8 mouse cellular contexts compared by ENCODE assay signal in the genomic region with DNA sequence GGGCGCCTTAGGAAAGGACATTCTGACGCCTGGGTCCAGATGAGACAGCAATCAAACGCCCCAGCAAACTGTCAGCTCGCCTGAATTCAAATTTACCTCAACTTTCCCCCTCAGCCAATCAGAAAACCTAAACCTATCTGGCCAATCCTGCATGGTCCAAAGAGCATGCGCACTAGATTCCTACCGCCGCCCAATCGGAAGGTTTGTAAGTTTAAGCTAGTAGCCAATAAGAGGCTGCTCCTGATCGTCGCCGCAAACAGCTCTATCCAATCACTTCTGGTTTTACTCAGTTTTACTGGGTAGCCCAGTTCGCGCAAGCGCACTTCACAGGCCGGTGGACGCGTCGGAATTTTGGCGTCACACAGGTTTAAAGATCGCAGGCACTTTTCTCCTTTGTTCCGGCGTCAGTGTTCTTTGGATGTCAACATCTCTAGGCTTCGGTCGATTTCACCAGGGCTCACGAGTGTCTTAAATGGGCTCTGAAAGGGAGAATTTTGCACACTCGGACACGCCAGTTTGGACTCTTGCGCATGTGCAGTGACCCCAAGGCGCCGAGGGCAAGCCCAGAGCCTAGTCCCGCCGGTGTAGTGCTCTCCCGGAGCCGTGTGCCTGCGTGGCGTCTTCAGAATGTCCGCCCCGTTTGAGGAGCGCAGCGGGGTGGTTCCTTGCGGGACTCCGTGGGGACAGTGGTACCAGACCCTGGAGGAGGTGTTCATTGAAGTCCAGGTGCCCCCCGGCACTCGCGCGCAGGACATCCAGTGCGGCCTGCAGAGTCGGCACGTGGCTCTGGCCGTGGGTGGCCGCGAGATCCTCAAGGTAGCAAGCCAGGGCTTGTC. TPM values are rescaled to one million over a fixed set of nuclear protein-coding genes. Genes with fewer than 3 reads are reported as not detected.
DNase-seq lines count a peak whose midpoint lies in the region; ATAC-seq and TF ChIP-seq lines count a peak whose summit lies in the region.

Gene Hmmr, minus strand, starts transcription at position 84 of the 836 bp plus-strand sequence.
Gene Nudcd2, plus strand, starts transcription at position 329 of the 836 bp plus-strand sequence.

- no peaks in the 10 kb centered on the region for H3K27me3 ChIP-seq in embryonic facial prominence, embryonic 15.5 days
- H3K27me3 ChIP-seq in limb, embryonic 14.5 days (ENCODE audit: control insufficient read depth, insufficient read depth, low read length) = no peaks in the 10 kb centered on the region
- H3K27me3 ChIP-seq in midbrain, postnatal 0 days (ENCODE audit: insufficient read depth, low read length) = no peaks in the 10 kb centered on the region

- H3K9ac ChIP-seq in embryonic facial prominence, embryonic 15.5 days = peak within 1 kb of the TSS; percentile 87
- H3K9ac ChIP-seq in limb, embryonic 14.5 days (ENCODE audit: low read depth, low read length, severe bottlenecking) = peak within 1 kb of the TSS; percentile 96
- peak within 1 kb of the TSS; percentile 87 for H3K9ac ChIP-seq in midbrain, postnatal 0 days (replicated peaks; ENCODE audit: low read length, poor library complexity, severe bottlenecking)

- peak within 1 kb of the TSS; percentile 94 for H3K4me2 ChIP-seq in embryonic facial prominence, embryonic 15.5 days (replicated peaks)
- H3K4me2 ChIP-seq in limb, embryonic 14.5 days (replicated peaks; ENCODE audit: low read depth, low read length, severe bottlenecking) = peak within 1 kb of the TSS; percentile 89
- peak within 1 kb of the TSS; percentile 84 for H3K4me2 ChIP-seq in midbrain, postnatal 0 days (ENCODE audit: low read depth, low read length, poor library complexity, severe bottlenecking)

- TF ChIP-seq POLR2A in bone marrow, adult 2 months (IDR thresholded peaks at IDR 0.05; ENCODE audit: borderline replicate concordance, control insufficient read depth, low read depth, low read length) = no peak; the same call in 1 of the 2 replicates
- no peak for TF ChIP-seq POLR2A in limb, embryonic 14.5 days (IDR thresholded peaks at IDR 0.05; ENCODE audit: borderline replicate concordance, extremely low read depth, insufficient read depth, insufficient read length)

- H3K4me1 ChIP-seq in bone marrow, adult 2 months (ENCODE audit: control insufficient read depth, insufficient read depth, low read length) = no peaks in the 10 kb centered on the region
- H3K4me1 ChIP-seq in embryonic facial prominence, embryonic 15.5 days = peaks cover 24% of the 10 kb centered on the region
- peaks cover 19% of the 10 kb centered on the region for H3K4me1 ChIP-seq in limb, embryonic 14.5 days (ENCODE audit: control insufficient read depth, insufficient read depth, low read length)
- H3K4me1 ChIP-seq in midbrain, postnatal 0 days (ENCODE audit: insufficient read depth, low read length) = peaks cover 4% of the 10 kb centered on the region; the same call in 1 of the 2 replicates

- H3K27ac ChIP-seq in bone marrow, adult 2 months (ENCODE audit: control insufficient read depth, insufficient read depth, low read depth, low read length, poor library complexity) = peak within 1 kb of the TSS; percentile 58
- H3K27ac ChIP-seq in embryonic facial prominence, embryonic 15.5 days (replicated peaks) = peak within 1 kb of the TSS; percentile 87
- peak within 1 kb of the TSS; percentile 84 for H3K27ac ChIP-seq in limb, embryonic 14.5 days (replicated peaks; ENCODE audit: low read depth, low read length)
- H3K27ac ChIP-seq in midbrain, postnatal 0 days (ENCODE audit: low read depth, low read length) = peak within 1 kb of the TSS; percentile 77

- peak within 1 kb of the TSS; percentile 97 for H3K4me3 ChIP-seq in bone marrow, adult 2 months (replicated peaks; ENCODE audit: control insufficient read depth, low read depth, low read length)
- H3K4me3 ChIP-seq in embryonic facial prominence, embryonic 15.5 days (replicated peaks) = peak within 1 kb of the TSS; percentile 97
- H3K4me3 ChIP-seq in limb, embryonic 14.5 days (replicated peaks; ENCODE audit: low read length) = peak within 1 kb of the TSS; percentile 93
- peak within 1 kb of the TSS; percentile 95 for H3K4me3 ChIP-seq in midbrain, postnatal 0 days (ENCODE audit: low read depth, low read length)

- under 1% methylated on average over 52 of the region's 52 CpGs for WGBS in bone marrow, adult 2 months
- under 1% methylated on average over 52 of the region's 52 CpGs for WGBS in embryonic facial prominence, embryonic 15.5 days
- under 1% methylated on average over 48 of the region's 52 CpGs for WGBS in limb, embryonic 14.5 days
- under 1% methylated on average over 52 of the region's 52 CpGs for WGBS in midbrain, postnatal 0 days

- ATAC-seq in embryonic facial prominence, embryonic 15.5 days (ENCODE audit: insufficient number of reproducible peaks, low FRiP score, low TSS enrichment, low read depth) = peak; percentile 99
- ATAC-seq in limb, embryonic 14.5 days (ENCODE audit: low FRiP score, low read depth) = peak; percentile 100
- ATAC-seq in midbrain, postnatal 0 days (ENCODE audit: low FRiP score) = peak; percentile 99

- DNase-seq in 416B (ENCODE audit: low read depth) = peak; percentile 99
- peak; percentile 96 for DNase-seq in heart, adult 8-10 months (ENCODE audit: low spot score)
- DNase-seq in kidney, adult 9 months = peak; percentile 98
- peak; percentile 99 for DNase-seq in limb, embryonic 14.5 days (ENCODE audit: low spot score)
- peak; percentile 99 for DNase-seq in midbrain, postnatal 0 days (ENCODE audit: low spot score)
- DNase-seq in spleen, postnatal 14 days (ENCODE audit: low spot score in 2 of 2) = peak; percentile 80 to 85

- no peaks in the 10 kb centered on the region for H3K9me3 ChIP-seq in embryonic facial prominence, embryonic 15.5 days (replicated peaks)
- no peaks in the 10 kb centered on the region for H3K9me3 ChIP-seq in limb, embryonic 14.5 days (ENCODE audit: control insufficient read depth, low read length)
- no peaks in the 10 kb centered on the region for H3K9me3 ChIP-seq in midbrain, postnatal 0 days (ENCODE audit: low read length)

- H3K36me3 ChIP-seq in embryonic facial prominence, embryonic 15.5 days = peaks cover 21% of the 10 kb centered on the region
- peaks cover 27% of the 10 kb centered on the region for H3K36me3 ChIP-seq in limb, embryonic 14.5 days (ENCODE audit: control insufficient read depth, insufficient read depth, low read length)
- H3K36me3 ChIP-seq in midbrain, postnatal 0 days (ENCODE audit: insufficient read depth, low read length) = peaks cover 13% of the 10 kb centered on the region

- no peak for TF ChIP-seq CTCF in bone marrow, adult 2 months (IDR thresholded peaks at IDR 0.05; ENCODE audit: control insufficient read depth, insufficient read depth, low read length)
- no peak for TF ChIP-seq CTCF in midbrain, postnatal 0 days (IDR thresholded peaks at IDR 0.05)

RNA-seq across cellular contexts. Expression of gene Hmmr, which starts in this region (rescaled TPM):
- 23.2 and 23.5 TPM in 2 replicates for polyA plus RNA-seq in bone marrow, adult 2 months (2011; ENCODE audit: insufficient read depth, insufficient read length, low replicate concordance, missing spikeins)
- polyA plus RNA-seq in embryonic facial prominence, embryonic 15.5 days (2015; fragmentation: Nextera tagmentation; extraction: Ambion mirVana) = 35.1 and 35.5 TPM in 2 replicates
- under 1 TPM in 3 of 4 experiments, not detected in 1; 0.09 to 0.25 (median 0.20) TPM for total RNA-seq in heart, adult 8-10 months (2022)
- 24.1 and 26.4 TPM in 2 replicates for polyA plus RNA-seq in limb, embryonic 14.5 days (2012; rRNA removed)
- 34.0 and 40.1 TPM in 2 replicates for polyA plus RNA-seq in limb, embryonic 14.5 days (2014; fragmentation: Nextera tagmentation; extraction: Ambion mirVana)
- 1.9 and 3.5 TPM in 2 replicates for total RNA-seq in midbrain, postnatal 0 days (2014; rRNA removed)
- 1.9 and 2.5 TPM in 2 replicates for polyA plus RNA-seq in midbrain, postnatal 0 days (2015; fragmentation: Nextera tagmentation; extraction: Ambion mirVana)

RNA-seq across cellular contexts. Expression of gene Nudcd2, which starts in this region (rescaled TPM):
- 24.6 and 38.7 TPM in 2 replicates for polyA plus RNA-seq in bone marrow, adult 2 months (2011; ENCODE audit: insufficient read depth, insufficient read length, low replicate concordance, missing spikeins)
- polyA plus RNA-seq in embryonic facial prominence, embryonic 15.5 days (2015; fragmentation: Nextera tagmentation; extraction: Ambion mirVana) = 118 and 124 TPM in 2 replicates
- 10 to 100 TPM; 13.1 to 19.0 (median 15.7) TPM for total RNA-seq in heart, adult 8-10 months (2022)
- polyA plus RNA-seq in limb, embryonic 14.5 days (2012; rRNA removed) = 42.0 and 57.4 TPM in 2 replicates
- 140 and 153 TPM in 2 replicates for polyA plus RNA-seq in limb, embryonic 14.5 days (2014; fragmentation: Nextera tagmentation; extraction: Ambion mirVana)
- 17.4 and 20.1 TPM in 2 replicates for total RNA-seq in midbrain, postnatal 0 days (2014; rRNA removed)
- 42.0 and 45.9 TPM in 2 replicates for polyA plus RNA-seq in midbrain, postnatal 0 days (2015; fragmentation: Nextera tagmentation; extraction: Ambion mirVana)

Comparison
In these comparisons a context has a peak if more than half of its experiments do, and no peak if none do; other contexts are left out.
1. Peak in every context shown above with its lines: DNase-seq, ATAC-seq, H3K4me3 ChIP-seq and H3K27ac ChIP-seq.